Mouse (Mus musculus) neural tube, embryonic 14.5 days (tissue): ENCODE measurements around the gene Ano2. TPM values are rescaled to one million over a fixed set of nuclear protein-coding genes. Genes with fewer than 3 reads are reported as not detected.

Experiments
- ATAC-seq: fragments of 200-750 bp; cut with Nextera tagmentation; 2 replicates; pipeline ENCODE4 v1.8.0; 2017; ENCODE audit warnings: low read depth, mild to moderate bottlenecking, moderate TSS enrichment, moderate library complexity
- H3K27ac ChIP-seq: fragments of 300-500 bp; sonication (generic); 2 replicates; pipeline ENCODE4 v1.5.1; 2014; ENCODE audit warnings: low read depth, mild to moderate bottlenecking, control low read depth, low read length, moderate library complexity, mixed read lengths
- H3K27me3 ChIP-seq: fragments of 300-500 bp; sonication (generic); 2 replicates; pipeline ENCODE4 v1.6.1; 2014; ENCODE audit warnings: low read length; ENCODE audit not compliant: control insufficient read depth, insufficient read depth
- H3K36me3 ChIP-seq: fragments of 300-500 bp; sonication (generic); 2 replicates; pipeline ENCODE4 v1.6.1; 2014; ENCODE audit warnings: low read length, mixed read lengths; ENCODE audit not compliant: control insufficient read depth, insufficient read depth
- H3K4me1 ChIP-seq: fragments of 300-500 bp; sonication (generic); 2 replicates; pipeline ENCODE4 v1.6.1; 2014; ENCODE audit warnings: low read length; ENCODE audit not compliant: control insufficient read depth, insufficient read depth
- H3K4me2 ChIP-seq: fragments of 300-500 bp; sonication (generic); 2 replicates; pipeline ENCODE4 v1.6.1; 2014; ENCODE audit warnings: mild to moderate bottlenecking, low read depth, low read length, control low read depth
- H3K4me3 ChIP-seq: fragments of 300-500 bp; sonication (generic); 2 replicates; pipeline ENCODE4 v1.5.1; 2014; ENCODE audit warnings: low read depth, low read length, control low read depth, mixed read lengths
- H3K9ac ChIP-seq: fragments of 300-500 bp; sonication (generic); replicated peaks from 2 replicates; pipeline ENCODE4 v1.6.1; 2014; ENCODE audit warnings: low read depth, mild to moderate bottlenecking, control low read depth, low read length, mixed read lengths
- H3K9me3 ChIP-seq: fragments of 300-500 bp; sonication (generic); 2 replicates; pipeline ENCODE4 v1.6.1; 2016; ENCODE audit warnings: low read length; ENCODE audit not compliant: control insufficient read depth
- WGBS: fragments of 180-500 bp; shearing (Covaris S2); extraction: QIAGEN DNeasy Blood & Tissue Kit; methylation state at CpG from one replicate; pipeline ENCODE4 v1.1.7; 2014; 5-methylcytosine and 5-hydroxymethylcytosine counted together
- polyA plus RNA-seq: library from polyadenylated mRNA; unstranded; fragments of >200 nt; fragmentation: Nextera tagmentation; extraction: Ambion mirVana; gene quantifications from 2 replicates; pipeline ENCODE4 v1.2.1, GENCODE M21; 2014

Gene Ano2
- polyA plus RNA-seq, 1 experiment from 2014 or later, result 0.96 TPM

- no peak overlapping the region for H3K4me2 ChIP-seq
- no peak overlapping the region for H3K9ac ChIP-seq
- no peaks in the 10 kb centered on the region for H3K9me3 ChIP-seq
- no peak for ATAC-seq
- H3K36me3 ChIP-seq, result no peaks in the 10 kb centered on the region
- no peaks in the 10 kb centered on the region for H3K4me1 ChIP-seq
- H3K27ac ChIP-seq, result no peak overlapping the region
- WGBS, result 87% methylated on average over 2 of the region's 2 CpGs
- H3K27me3 ChIP-seq, result no peaks in the 10 kb centered on the region
- no peak overlapping the region for H3K4me3 ChIP-seq
These were observed 345.4 kb downstream of the Ano2 start for GRCm38 (mm10) chr6:126035621-126036020.

- Histone ChIP-seq H3K9me3 (no peaks in the 10 kb centered on the region), H3K4me2 (no peak overlapping the region), H3K27ac (no peak overlapping the region), H3K4me3 (no peak overlapping the region), H3K4me1 (no peaks in the 10 kb centered on the region), H3K9ac (no peak overlapping the region), H3K36me3 (no peaks in the 10 kb centered on the region), H3K27me3 (no peaks in the 10 kb centered on the region)
- WGBS, result 49% methylated on average over 4 of the region's 4 CpGs
- no peak for ATAC-seq
These were observed 355.7 kb downstream of the Ano2 start for GRCm38 (mm10) chr6:126045931-126046330.

- no peak overlapping the region for H3K4me3 ChIP-seq
- no peak overlapping the region for H3K4me2 ChIP-seq
- 78% methylated on average over 4 of the region's 4 CpGs for WGBS
- no peak overlapping the region for H3K27ac ChIP-seq
- H3K27me3 ChIP-seq, result no peaks in the 10 kb centered on the region
- no peaks in the 10 kb centered on the region for H3K9me3 ChIP-seq
- H3K9ac ChIP-seq, result no peak overlapping the region
- H3K4me1 ChIP-seq, result no peaks in the 10 kb centered on the region
- ATAC-seq, result no peak
- H3K36me3 ChIP-seq, result no peaks in the 10 kb centered on the region
These were observed 358.0 kb downstream of the Ano2 start for GRCm38 (mm10) chr6:126048206-126048605.

- 88% methylated on average over 5 of the region's 5 CpGs for WGBS
- no peak overlapping the region for H3K27ac ChIP-seq
- no peak overlapping the region for H3K4me2 ChIP-seq
- H3K4me1 ChIP-seq, result no peaks in the 10 kb centered on the region
- no peaks in the 10 kb centered on the region for H3K9me3 ChIP-seq
- no peak overlapping the region for H3K9ac ChIP-seq
- ATAC-seq, result no peak
- H3K4me3 ChIP-seq, result no peak overlapping the region
- no peaks in the 10 kb centered on the region for H3K27me3 ChIP-seq
- no peaks in the 10 kb centered on the region for H3K36me3 ChIP-seq
These were observed 362.9 kb downstream of the Ano2 start for GRCm38 (mm10) chr6:126053136-126053535.

GRCm38 (mm10) chr6:126057706-126058105 lies 367.5 kb downstream of the Ano2 start:
- H3K9me3 ChIP-seq, result no peaks in the 10 kb centered on the region
- WGBS, result 80% methylated on average over 3 of the region's 3 CpGs
- H3K4me2 ChIP-seq, result no peak overlapping the region
- H3K4me1 ChIP-seq, result no peaks in the 10 kb centered on the region
- H3K36me3 ChIP-seq, result no peaks in the 10 kb centered on the region
- no peak overlapping the region for H3K4me3 ChIP-seq
- no peaks in the 10 kb centered on the region for H3K27me3 ChIP-seq
- H3K27ac ChIP-seq, result no peak overlapping the region
- ATAC-seq, result no peak
- no peak overlapping the region for H3K9ac ChIP-seq

GRCm38 (mm10) chr6:126080531-126080930 lies 390.3 kb downstream of the Ano2 start:
- H3K4me2 ChIP-seq, result no peak overlapping the region

GRCm38 (mm10) chr6:126086321-126086950 lies 396.2 kb downstream of the Ano2 start:
- Histone ChIP-seq H3K36me3 (no peaks in the 10 kb centered on the region), H3K9me3 (no peaks in the 10 kb centered on the region), H3K27me3 (no peaks in the 10 kb centered on the region), H3K4me3 (no peak overlapping the region), H3K9ac (no peak overlapping the region), H3K27ac (no peak overlapping the region), H3K4me2 (no peak overlapping the region), H3K4me1 (no peaks in the 10 kb centered on the region)
- 72% methylated on average over 3 of the region's 3 CpGs for WGBS
- no peak for ATAC-seq

More at GRCm38 (mm10) chr6:126080531-126080930, 390.3 kb downstream of the Ano2 start:
- H3K27ac ChIP-seq, result no peak overlapping the region
- H3K36me3 ChIP-seq, result no peaks in the 10 kb centered on the region
- no peak overlapping the region for H3K4me3 ChIP-seq
- H3K4me1 ChIP-seq, result no peaks in the 10 kb centered on the region
- 81% methylated on average over 3 of the region's 3 CpGs for WGBS
- H3K27me3 ChIP-seq, result no peaks in the 10 kb centered on the region
- H3K9ac ChIP-seq, result no peak overlapping the region
- no peaks in the 10 kb centered on the region for H3K9me3 ChIP-seq
- no peak for ATAC-seq

GRCm38 (mm10) chr6:126088489-126089265 lies 398.5 kb downstream of the Ano2 start:
- no peak for ATAC-seq
- Histone ChIP-seq H3K27ac (no peak overlapping the region), H3K9ac (no peak overlapping the region), H3K4me2 (no peak overlapping the region), H3K4me1 (no peaks in the 10 kb centered on the region), H3K27me3 (no peaks in the 10 kb centered on the region), H3K4me3 (no peak overlapping the region), H3K36me3 (no peaks in the 10 kb centered on the region), H3K9me3 (no peaks in the 10 kb centered on the region)
- 91% methylated on average over 12 of the region's 12 CpGs for whole genome bisulfite sequencing
